Mouse (Mus musculus) small intestine, adult 2 months (tissue): ENCODE data around the gene Olfr1256.

Experiments used
- CTCF ChIP-seq: fragments of 200-500 bp; IDR thresholded peaks from 2 replicates; pipeline ENCODE4 v1.5.1; 2012; ENCODE audit warnings: low read depth, mild to moderate bottlenecking, control low read depth, inconsistent platforms, low read length, moderate library complexity, mixed read lengths; ENCODE audit not compliant: insufficient replicate concordance, insufficient read length; ENCODE audit errors: extremely low read depth
- POLR2A ChIP-seq: fragments of 200-500 bp; IDR thresholded peaks from 2 replicates; pipeline ENCODE4 v1.6.1; 2012; ENCODE audit warnings: low read depth, mild to moderate bottlenecking, control low read depth, inconsistent platforms, low read length, moderate library complexity

GRCm38 (mm10) chr2:89849230-89849629 lies 7.9 kb upstream of the Olfr1256 start:
- TF ChIP-seq CTCF (no peak), POLR2A (no peak)
